In the genomic region with DNA sequence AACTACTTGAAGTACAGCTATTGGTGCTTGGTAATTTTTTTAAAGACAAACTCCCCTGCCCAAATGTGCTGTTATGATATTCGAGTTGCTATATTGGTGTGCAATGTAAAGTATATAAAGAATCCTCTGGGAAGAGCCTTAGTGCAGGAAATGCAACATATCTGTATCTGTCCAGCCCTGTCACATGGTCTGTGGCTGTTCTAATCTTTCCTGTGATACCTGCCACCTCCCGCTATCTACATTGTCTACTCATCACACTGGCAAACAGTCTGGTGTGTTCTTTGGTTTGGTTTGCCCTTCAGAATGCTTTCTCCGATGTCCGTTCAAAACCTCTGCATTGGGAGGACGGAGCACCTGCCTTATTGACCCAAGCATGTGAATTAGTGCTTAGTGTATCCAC, we compare ENCODE assay signal across 10 mouse cellular contexts.
"Had no signal": no experiment of that assay in that cellular context is flagged by ENCODE, and none has a peak within 500 bp of the region (broad histone marks: within the 10 kb centered on the region; RNA-seq: fewer than 3 reads in every experiment).

No protein-coding gene starts in this region.

- H3K4me2 ChIP-seq: neural tube, embryonic 13.5 days had no signal

- H3K36me3 ChIP-seq: limb, embryonic 10.5 days; midbrain, embryonic 10.5 days; neural tube, embryonic 13.5 days had no signal

- H3K9me3 ChIP-seq: limb, embryonic 10.5 days; midbrain, embryonic 10.5 days; neural tube, embryonic 13.5 days had no signal

- H3K4me3 ChIP-seq: left cerebral cortex, adult 2 months; limb, embryonic 10.5 days; midbrain, embryonic 10.5 days; neural tube, embryonic 13.5 days had no signal

- H3K27ac ChIP-seq: kidney, postnatal 0 days; left cerebral cortex, adult 2 months; limb, embryonic 10.5 days; midbrain, embryonic 10.5 days; neural tube, embryonic 13.5 days had no signal

- H3K4me1 ChIP-seq: midbrain, embryonic 10.5 days had no signal

- H3K27me3 ChIP-seq: neural tube, embryonic 13.5 days had no signal

- H3K9ac ChIP-seq: neural tube, embryonic 13.5 days had no signal

- DNase-seq: lung, adult 18-20 months; lung, postnatal 4 days; right cerebral cortex, postnatal 14 days; thymus, postnatal 14 days had no signal

- ATAC-seq: midbrain, embryonic 16.5 days had no signal
